Mouse (Mus musculus): ENCODE data around the gene Kcnk12. TPM values are rescaled to one million over a fixed set of nuclear protein-coding genes. Genes with fewer than 3 reads are reported as not detected.

Kcnk12 gene
- total and polyA plus RNA-seq, 3 experiments, result not detected

DNA sequence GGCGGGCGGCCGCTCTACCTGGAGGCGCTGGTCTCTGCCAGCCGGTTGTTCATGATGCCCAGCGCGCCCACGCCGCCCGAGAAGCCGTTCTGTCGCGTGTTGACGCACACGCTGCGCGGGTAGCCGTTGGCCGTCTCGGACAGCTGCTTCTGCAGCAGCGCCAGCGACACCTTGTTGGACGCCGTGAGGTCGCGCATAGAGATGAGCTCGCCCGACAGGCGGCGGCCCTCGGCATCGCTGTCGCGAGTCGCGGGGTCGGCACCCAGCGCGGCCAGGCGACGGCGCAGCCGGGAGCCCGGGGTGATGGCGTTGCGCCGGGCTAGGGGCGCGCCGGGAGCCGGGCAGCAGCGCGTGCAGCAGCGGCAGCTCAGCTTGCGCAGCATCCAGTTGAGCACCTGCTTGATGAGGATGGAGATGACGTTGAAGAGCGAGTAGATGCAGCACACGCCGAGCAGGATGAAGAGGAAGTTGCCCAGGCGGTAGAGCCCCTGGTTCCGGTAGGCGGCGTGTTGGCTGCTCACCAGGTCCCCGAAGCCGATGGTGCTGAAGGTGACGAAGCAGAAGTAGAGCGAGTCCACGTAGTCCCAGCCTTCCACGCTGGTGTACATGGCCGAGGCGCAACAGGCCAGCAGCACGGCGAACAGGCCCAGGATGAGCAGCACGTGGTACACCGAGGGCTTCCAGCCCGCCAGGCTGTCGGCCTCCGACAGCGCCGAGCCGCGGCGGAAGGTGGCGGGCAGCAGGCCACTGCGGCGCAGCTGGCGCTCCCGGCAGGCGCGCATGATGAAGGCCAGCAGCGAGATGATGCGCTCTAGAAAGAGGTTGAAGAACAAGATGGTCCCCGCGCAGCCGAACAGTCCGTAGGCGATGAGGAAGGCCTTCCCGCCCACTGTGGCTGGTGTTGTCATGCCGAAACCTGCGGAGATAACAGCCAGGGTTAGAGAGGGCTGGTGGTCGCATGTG, 51.6 kb downstream of the Kcnk12 start:
- H3K27ac ChIP-seq (ENCODE audit: insufficient read depth, low read depth), result no peak overlapping the region
- no peaks in the 10 kb centered on the region for H3K79me2 ChIP-seq (replicated peaks; ENCODE audit: control insufficient read depth, extremely low read depth, insufficient read depth, poor library complexity, severe bottlenecking)
- H3K4me2 ChIP-seq (ENCODE audit: insufficient read depth, low read depth, poor library complexity, severe bottlenecking), result no peak overlapping the region
- no peak overlapping the region for H3K9ac ChIP-seq (ENCODE audit: insufficient read depth, low read depth)
- in situ Hi-C loops (cut with MboI; ENCODE audit: low pct_ligation_motif_present, low pct_unique_long_range_greater_than_20kb, low sequenced_read_pairs), result no loop called here
- dilution Hi-C loops (cut with MboI; ENCODE audit: extremely low pct_ligation_motif_present, extremely low pct_unique_long_range_greater_than_20kb, low sequenced_read_pairs), result no loop called here
- no peak for DNase-seq (ENCODE audit: extremely low read depth)
- peaks cover 0 to 13% of the 10 kb centered on the region in 2 experiments; a peak in 2 of 4 replicates for H3K4me1 ChIP-seq (ENCODE audit: control insufficient read depth in 1 of 2, insufficient read depth in 2 of 2)
- no peaks in the 10 kb centered on the region for H3K27me3 ChIP-seq (replicated peaks)
- H3K36me3 ChIP-seq (replicated peaks in 1 of 2; ENCODE audit: control insufficient read depth in 1 of 2, insufficient read depth in 1 of 2, low read length in 1 of 2), result no peaks in the 10 kb centered on the region
- TF ChIP-seq ZNF384 (IDR thresholded peaks at IDR 0.05; ENCODE audit: low read depth, low read length) (no peak), CHD2 (IDR thresholded peaks at IDR 0.05; ENCODE audit: low read length) (no peak), USF1 (IDR thresholded peaks at IDR 0.05; ENCODE audit: low read depth, low read length) (no peak), MAX (IDR thresholded peaks at IDR 0.05; ENCODE audit: low read length) (no peak), ZKSCAN1 (IDR thresholded peaks at IDR 0.05; ENCODE audit: borderline replicate concordance, low read depth, low read length) (no peak), KAT2A (IDR thresholded peaks at IDR 0.05; ENCODE audit: insufficient replicate concordance, low read length) (no peak), MAZ (IDR thresholded peaks at IDR 0.05; ENCODE audit: low read depth, low read length) (no peak), MAFK (IDR thresholded peaks at IDR 0.05; ENCODE audit: insufficient replicate concordance, low read length) (no peak), RCOR1 (conservative IDR thresholded peaks at IDR 0.05; ENCODE audit: low read depth, low read length) (no peak), EP300 (IDR thresholded peaks at IDR 0.05; ENCODE audit: low read length) (no peak), CTCF (conservative IDR thresholded peaks at IDR 0.05 in 1 of 2, IDR thresholded peaks at IDR 0.05 in 1 of 2; ENCODE audit: low read depth in 2 of 2, low read length in 2 of 2) (no peak), TBP (conservative IDR thresholded peaks at IDR 0.05; ENCODE audit: low read depth, low read length) (no peak), JUND (conservative IDR thresholded peaks at IDR 0.05; ENCODE audit: low read depth, low read length) (no peak), BHLHE40 (IDR thresholded peaks at IDR 0.05; ENCODE audit: low read depth, low read length) (no peak), NELFE (IDR thresholded peaks at IDR 0.05; ENCODE audit: low read depth, low read length) (no peak), SMC3 (IDR thresholded peaks at IDR 0.05; ENCODE audit: low read depth, low read length) (no peak), RAD21 (IDR thresholded peaks at IDR 0.05; ENCODE audit: low read depth, low read length) (no peak), MEF2A (IDR thresholded peaks at IDR 0.05; ENCODE audit: borderline replicate concordance, low read depth, low read length) (no peak), E2F4 (IDR thresholded peaks at IDR 0.05; ENCODE audit: insufficient replicate concordance, low read depth, low read length) (no peak)
- H3K9me3 ChIP-seq (replicated peaks; ENCODE audit: low read length), result peaks cover 18% of the 10 kb centered on the region
- no peak overlapping the region for H3K4me3 ChIP-seq (replicated peaks in 1 of 3; ENCODE audit: low read depth in 2 of 3, low read length in 2 of 3, poor library complexity in 1 of 3)
